Mouse (Mus musculus) gastrocnemius, postnatal 10 days (tissue): Measurements from ENCODE around the gene Asap3. TPM values are rescaled to one million over a fixed set of nuclear protein-coding genes. Genes with fewer than 3 reads are reported as not detected.
A peak's percentile ranks its signal among the peaks of the same experiment; 100 is the strongest.

Source experiments
- DNase-seq: peaks from one replicate; pipeline ENCODE4 v3.0.0; 2021; ENCODE audit warnings: mixed read lengths
- total RNA-seq, 2 experiments: library from RNA; stranded (reverse); gene quantifications; 2 replicates each; pipeline ENCODE4 v1.2.3; 2021

Asap3 gene
- total RNA-seq, 2 experiments from 2014 or later: 7.2 to 10.1 TPM

DNA sequence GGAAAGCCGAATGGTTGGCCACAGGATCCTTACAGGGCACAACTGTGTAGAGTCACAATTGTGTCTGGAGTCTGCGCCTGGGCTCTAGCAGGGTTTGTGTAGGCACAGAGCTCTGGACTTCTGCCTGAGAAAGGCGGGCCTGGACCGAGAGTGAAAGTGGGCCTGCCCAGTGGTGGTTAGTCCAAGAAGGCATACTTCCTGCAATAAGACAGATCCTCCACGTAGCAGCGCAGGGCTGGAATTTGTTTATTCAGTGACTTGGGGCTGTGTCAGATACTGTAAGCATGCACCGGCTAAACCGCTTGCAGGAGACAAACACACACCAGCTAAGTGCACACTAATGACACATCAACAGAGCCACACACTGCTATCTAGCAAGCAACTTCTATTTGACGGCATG is 43.6 kb downstream of the Asap3 start:
- peak; percentile 58 for DNase-seq

DNA sequence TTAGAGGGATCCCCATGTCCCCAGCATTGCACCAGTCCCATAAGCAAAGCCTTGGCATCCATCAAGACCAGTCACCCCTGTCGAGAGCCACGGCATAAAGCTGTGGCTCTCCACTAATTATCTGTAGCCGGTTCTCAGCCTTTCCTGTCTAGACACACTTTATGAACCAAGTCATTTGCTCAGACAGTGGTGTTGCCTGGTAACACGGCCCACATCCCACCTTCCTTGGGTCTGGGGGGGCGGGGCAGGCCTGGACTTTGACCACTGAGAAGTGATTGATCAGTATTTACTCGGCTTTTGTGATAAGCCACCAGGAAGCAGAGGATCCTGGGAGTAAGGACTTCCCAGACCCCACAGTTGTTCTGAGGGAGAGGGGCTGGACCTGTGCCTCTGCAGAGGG is 49.8 kb downstream of the Asap3 start:
- no peak for DNase-seq

GRCm38 (mm10) chr4:136256696-136257095 is 50.5 kb downstream of the Asap3 start:
- DNase-seq: no peak

- DNase-seq: no peak
These were observed 53.8 kb downstream of the Asap3 start for GRCm38 (mm10) chr4:136259916-136260315.

GRCm38 (mm10) chr4:136260491-136261180 is 54.5 kb downstream of the Asap3 start:
- peak; percentile 93 for DNase-seq

DNA sequence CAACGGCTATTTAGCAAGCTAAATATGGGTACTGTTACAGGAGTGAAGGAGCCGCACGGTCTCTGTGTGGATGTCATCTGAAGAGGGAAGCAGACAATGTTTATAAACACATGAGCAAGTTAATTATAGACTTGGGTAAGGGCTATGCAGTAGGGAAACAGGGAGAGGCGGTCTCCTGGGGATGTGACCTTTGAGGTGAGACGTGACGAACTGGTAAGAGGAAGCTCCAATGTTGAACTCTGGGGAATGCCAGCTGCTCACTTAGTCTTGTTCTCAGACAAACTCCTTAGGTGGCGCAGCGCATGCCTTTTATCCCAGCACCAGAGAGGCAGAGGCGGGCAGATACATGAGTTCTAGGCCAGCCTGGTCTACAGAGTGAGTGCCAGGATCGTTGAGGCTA is 55.7 kb downstream of the Asap3 start:
- no peak for DNase-seq

DNA sequence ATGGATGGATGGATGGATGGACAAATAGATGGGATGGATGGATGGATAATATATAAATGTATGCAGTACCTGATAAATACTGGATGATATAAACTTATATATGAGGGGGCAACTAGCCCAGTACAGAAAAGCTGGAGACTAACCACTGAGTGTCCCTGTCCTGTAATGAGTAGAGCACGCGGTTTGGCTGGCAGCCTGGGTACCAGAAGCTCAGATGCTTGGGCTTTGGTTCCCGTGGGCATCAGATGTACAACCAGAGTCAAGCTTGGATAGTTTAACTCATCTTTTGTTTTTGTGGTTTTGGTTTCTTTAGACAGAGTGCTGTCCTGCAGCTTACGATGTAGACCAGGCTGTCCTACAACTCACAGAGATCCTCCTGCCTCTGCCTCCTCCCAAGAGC is 57.4 kb downstream of the Asap3 start:
- DNase-seq: no peak

- DNase-seq: no peak
These were observed 60.7 kb downstream of the Asap3 start for GRCm38 (mm10) chr4:136266716-136267343.

DNA sequence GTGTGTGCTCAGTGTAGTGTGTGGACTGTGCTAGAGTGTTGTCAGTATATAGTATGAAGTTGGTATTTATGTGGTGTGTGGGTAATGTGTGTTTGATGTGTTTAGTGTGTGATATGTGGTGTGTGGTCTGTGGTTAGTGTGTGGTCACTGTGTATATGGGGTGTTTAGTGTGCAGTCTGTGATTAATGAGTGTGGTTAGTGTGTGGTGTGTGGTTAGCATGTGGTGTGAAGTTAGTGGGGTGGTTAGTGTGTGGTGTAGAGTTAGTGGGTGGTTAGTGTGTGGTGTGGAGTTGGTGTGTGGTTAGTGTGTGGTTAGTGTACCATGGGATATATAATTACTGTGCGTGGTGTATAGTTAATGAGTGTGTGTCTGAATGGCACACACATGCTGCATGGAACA is 62.7 kb downstream of the Asap3 start:
- DNase-seq: no peak

GRCm38 (mm10) chr4:136270648-136271047 is 64.5 kb downstream of the Asap3 start:
- no peak for DNase-seq

- DNase-seq: no peak
These were observed 74.9 kb downstream of the Asap3 start for GRCm38 (mm10) chr4:136281097-136281496.

DNA sequence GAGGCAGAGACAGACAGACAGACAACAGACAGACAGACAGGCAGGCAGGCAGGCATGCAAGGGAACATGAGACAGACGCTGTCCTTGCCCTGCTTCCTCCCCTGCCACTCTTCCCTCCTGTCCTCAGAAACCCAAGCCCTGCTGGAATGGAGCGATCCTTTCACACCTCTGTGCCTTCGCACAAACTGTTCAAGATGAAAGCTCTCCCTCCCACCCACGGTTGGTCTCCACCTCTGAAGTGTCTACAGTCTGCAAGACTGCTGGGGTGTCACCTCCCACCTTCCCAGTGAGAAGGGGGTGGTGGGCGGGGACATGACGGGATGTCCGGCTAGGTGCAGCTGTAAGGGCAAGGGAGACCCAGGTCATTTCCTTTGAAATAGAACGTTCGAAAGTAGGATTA is 75.4 kb downstream of the Asap3 start:
- DNase-seq: no peak

DNA sequence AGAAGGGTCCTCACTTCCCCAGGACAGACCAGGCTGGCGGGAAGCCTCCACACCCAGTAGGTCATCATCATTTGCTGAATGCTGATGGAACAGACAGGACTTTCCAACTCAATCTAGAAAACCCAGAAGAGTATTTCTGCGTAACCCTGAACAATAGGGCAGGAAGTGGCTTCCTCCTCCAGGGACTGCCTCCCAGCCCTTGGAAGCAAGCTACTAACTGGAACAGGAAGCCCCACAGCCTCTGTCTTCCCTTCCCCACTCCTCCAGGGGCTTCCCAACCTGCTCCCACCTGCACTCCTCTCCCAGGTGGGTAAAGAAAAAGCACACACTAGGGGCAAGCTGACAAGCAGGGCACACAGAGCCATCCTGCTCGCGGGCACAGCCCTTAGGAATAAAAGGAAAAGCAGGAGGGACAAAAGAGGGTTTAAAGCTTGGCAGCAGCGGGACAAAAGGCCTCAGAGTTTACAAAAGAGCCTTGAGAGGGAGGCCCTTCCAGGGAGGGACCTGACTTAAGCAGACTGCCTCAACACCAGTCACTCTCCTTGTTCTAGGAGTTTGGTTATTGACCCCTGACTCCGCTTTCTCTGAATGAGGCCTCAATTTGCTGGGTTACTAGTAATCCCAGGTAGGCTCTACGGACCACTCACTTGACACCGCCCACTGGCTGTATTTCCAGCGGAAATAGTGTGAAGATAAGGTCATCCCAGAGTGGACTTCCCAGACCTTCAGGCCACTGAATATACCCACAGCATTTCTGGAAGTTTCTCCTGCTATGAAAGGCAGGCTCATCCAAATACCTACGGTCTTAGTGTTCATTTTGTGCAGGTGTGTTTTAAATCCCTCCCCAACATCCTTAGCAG is 76.7 kb downstream of the Asap3 start:
- no peak for DNase-seq

- no peak for DNase-seq
These were observed 77.6 kb downstream of the Asap3 start for GRCm38 (mm10) chr4:136283783-136284182.

DNA sequence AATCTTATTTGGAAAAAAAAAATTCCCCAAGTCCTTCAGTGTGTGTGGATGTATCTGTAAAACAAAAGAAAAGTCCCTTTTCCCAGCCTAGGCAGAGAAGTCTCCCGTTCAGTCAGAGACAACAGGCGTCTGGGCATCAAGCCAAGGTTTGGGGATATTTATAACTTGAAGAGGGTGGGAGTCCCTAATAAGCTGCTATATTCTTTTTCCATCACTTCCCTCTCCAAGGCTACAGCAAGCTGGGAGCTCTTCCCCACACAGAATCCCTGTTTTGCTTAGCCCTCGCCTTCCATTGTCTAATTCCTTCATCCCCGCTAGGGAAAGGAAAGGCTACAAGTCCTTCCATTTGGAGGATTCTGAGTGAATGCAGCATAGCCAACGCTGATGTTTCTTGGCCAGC is 78.3 kb downstream of the Asap3 start, which contains the start of gene Zfp46:
Gene Zfp46, plus strand, starts transcription at position 229 of the 400 bp plus-strand sequence.
- peak; percentile 89 for DNase-seq

- DNase-seq: no peak
These were observed 78.7 kb downstream of the Asap3 start for GRCm38 (mm10) chr4:136284891-136285290.

DNA sequence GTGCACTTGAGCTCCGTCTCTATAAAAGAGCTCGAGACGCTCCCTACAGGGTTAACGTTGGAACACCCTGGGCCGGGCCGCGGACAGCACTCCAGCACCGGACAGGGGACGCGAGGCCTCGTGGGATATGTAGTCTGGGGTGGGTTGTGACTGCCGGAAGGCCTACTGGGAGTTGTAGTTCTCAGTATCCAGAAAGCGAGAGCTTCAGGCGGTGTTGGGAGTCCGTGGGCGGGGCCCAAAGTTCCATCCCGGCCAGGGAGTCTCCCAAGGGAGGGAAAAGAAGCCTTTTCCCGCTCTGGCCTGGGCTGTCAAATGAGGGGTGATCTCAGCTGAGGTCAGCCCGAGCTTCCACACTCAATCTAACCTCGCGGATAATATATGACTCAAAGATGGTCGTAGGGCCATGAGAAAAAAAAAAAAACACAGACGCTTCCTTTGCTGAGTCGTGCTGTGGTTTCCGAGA is 79.2 kb downstream of the Asap3 start:
- DNase-seq: peak; percentile 88

- DNase-seq: peak; percentile 92
These were observed 79.7 kb downstream of the Asap3 start for GRCm38 (mm10) chr4:136285811-136286371.

DNA sequence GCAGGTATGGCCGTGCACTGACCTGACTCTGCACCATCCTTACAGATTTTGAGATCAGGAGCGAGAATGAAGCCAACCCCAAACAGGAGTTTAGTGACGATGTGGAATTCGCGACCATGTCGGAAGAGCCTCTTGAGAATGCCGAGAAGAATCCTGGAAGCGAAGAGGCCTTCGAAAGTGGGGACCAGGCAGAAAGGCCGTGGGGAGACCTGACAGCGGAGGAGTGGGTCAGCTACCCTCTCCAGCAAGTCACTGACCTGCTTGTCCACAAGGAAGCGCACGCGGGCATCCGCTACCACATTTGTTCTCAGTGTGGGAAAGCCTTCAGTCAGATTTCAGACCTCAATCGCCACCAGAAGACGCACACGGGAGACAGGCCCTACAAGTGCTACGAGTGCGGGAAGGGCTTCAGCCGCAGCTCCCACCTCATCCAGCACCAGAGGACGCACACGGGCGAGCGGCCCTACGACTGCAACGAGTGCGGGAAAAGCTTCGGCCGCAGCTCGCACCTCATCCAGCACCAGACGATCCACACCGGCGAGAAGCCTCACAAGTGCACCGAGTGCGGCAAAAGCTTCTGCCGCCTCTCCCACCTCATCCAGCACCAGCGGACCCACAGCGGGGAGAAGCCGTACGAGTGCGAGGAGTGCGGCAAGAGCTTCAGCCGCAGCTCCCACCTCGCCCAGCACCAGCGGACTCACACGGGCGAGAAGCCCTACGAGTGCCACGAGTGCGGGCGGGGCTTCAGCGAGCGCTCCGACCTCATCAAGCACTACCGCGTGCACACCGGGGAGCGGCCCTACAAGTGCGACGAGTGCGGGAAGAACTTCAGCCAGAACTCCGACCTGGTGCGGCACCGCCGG is 84.0 kb downstream of the Asap3 start:
- no peak for DNase-seq

DNA sequence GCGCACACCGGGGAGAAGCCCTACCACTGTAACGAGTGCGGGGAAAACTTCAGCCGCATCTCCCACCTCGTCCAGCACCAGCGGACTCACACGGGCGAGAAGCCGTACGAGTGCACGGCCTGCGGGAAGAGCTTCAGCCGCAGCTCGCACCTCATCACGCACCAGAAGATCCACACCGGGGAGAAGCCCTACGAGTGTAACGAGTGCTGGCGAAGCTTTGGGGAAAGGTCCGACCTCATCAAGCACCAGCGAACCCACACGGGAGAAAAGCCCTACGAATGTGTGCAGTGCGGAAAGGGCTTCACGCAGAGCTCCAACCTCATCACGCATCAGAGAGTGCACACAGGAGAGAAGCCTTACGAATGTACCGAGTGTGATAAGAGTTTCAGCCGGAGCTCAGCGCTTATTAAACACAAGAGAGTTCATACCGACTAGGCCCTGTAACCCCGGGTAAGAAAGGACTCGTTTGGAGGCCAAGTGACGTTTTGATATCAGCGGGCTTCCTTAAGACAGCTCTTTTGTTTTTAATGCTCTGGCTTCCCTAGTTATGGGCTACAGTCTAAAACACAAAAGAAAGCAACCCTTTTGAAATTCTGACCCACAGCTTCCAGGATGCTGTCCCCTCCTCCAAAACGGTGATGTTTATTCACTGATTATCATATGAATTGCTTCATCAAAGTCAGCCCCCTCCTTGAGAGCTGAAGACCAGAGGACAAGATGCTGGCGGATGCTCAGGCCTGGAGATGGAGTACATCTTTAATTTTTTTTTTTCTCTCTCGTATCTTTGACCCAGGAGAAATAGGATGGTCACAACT is 84.8 kb downstream of the Asap3 start:
- no peak for DNase-seq

DNA sequence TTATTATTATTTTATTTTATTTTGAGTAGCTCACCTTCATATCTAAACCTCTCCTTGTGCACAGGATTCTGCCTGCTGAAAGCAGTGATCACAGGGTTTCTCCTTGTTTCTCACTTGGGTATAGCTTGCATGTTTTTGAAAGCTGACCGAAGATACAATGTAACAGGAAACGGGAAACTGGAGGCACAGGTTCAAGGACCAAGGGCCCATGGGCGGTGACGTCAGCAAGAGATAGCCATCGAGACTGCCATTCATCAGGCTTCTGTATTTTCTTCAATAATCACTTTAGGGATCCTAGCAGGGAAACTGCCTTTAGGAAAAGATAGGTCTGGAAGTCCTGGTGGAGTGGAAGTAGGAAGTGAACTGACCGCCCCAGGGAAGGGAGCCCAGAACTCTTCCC is 85.5 kb downstream of the Asap3 start:
- DNase-seq: no peak
